Mouse (Mus musculus) large intestine, adult 2 months (tissue): ENCODE measurements at regions not wholly inside any gene's neighbourhood (a gene's known extent, or its start where the extent isn't known, plus 50 kb on each side); places are given as distances from the start of the nearest gene placed in this dataset.

Experiments
- DNase-seq: peaks from one replicate; pipeline ENCODE4 v3.0.0-alpha.2; 2012; ENCODE audit warnings: low read depth, low spot score
- WGBS: fragments of 180-500 bp; shearing (Covaris S2); methylation state at CpG from one replicate; pipeline ENCODE4 v1.1.7; 2018; 5-methylcytosine and 5-hydroxymethylcytosine counted together

GRCm38 (mm10) chr7:72711193-72712131 lies 405.1 kb upstream of the Mctp2 start:
- DNase-seq = no peak
- WGBS = 49% methylated on average over 8 of the region's 8 CpGs

- DNase-seq = no peak
- whole genome bisulfite sequencing = 62% methylated on average over 5 of the region's 5 CpGs
Observed at GRCm38 (mm10) chr7:72715401-72715800, 409.0 kb upstream of the Mctp2 start.

GRCm38 (mm10) chr7:72716051-72716450 lies 409.6 kb upstream of the Mctp2 start:
- WGBS = 29% methylated on average over 1 of the region's 1 CpGs
- no peak for DNase-seq

- 71% methylated on average over 9 of the region's 9 CpGs for WGBS
- DNase-seq = no peak
Observed at GRCm38 (mm10) chr7:72726214-72726854, 419.9 kb upstream of the Mctp2 start.

GRCm38 (mm10) chr7:72737792-72738191 lies 431.4 kb upstream of the Mctp2 start:
- WGBS = 48% methylated on average over 8 of the region's 8 CpGs

GRCm38 (mm10) chr7:72738324-72738944 lies 432.0 kb upstream of the Mctp2 start:
- DNase-seq = no peak
- 39% methylated on average over 13 of the region's 13 CpGs for WGBS

More at GRCm38 (mm10) chr7:72737792-72738191, 431.4 kb upstream of the Mctp2 start:
- DNase-seq = no peak

- WGBS = 55% methylated on average over 2 of the region's 2 CpGs
- no peak for DNase-seq
Observed at GRCm38 (mm10) chr7:72742376-72742775, 436.0 kb upstream of the Mctp2 start.

GRCm38 (mm10) chr7:72751501-72751917 lies 445.1 kb upstream of the Mctp2 start:
- DNase-seq = no peak
- 58% methylated on average over 10 of the region's 10 CpGs for WGBS

- no peak for DNase-seq
- 53% methylated on average over 3 of the region's 3 CpGs for WGBS
Observed at GRCm38 (mm10) chr7:72753053-72753559, 446.7 kb upstream of the Mctp2 start.

GRCm38 (mm10) chr7:72762711-72763110 lies 456.3 kb upstream of the Mctp2 start:
- 63% methylated on average over 1 of the region's 1 CpGs for WGBS
- no peak for DNase-seq

GRCm38 (mm10) chr7:72768705-72769104 lies 462.3 kb upstream of the Mctp2 start:
- 22% methylated on average over 4 of the region's 4 CpGs for WGBS
- no peak for DNase-seq

GRCm38 (mm10) chr7:72774031-72774770 lies 467.8 kb upstream of the Mctp2 start:
- WGBS = 62% methylated on average over 3 of the region's 3 CpGs

GRCm38 (mm10) chr7:72774771-72775119 lies 468.3 kb upstream of the Mctp2 start:
- no peak for DNase-seq
- WGBS = 62% methylated on average over 3 of the region's 3 CpGs

More at GRCm38 (mm10) chr7:72774031-72774770, 467.8 kb upstream of the Mctp2 start:
- DNase-seq = no peak

GRCm38 (mm10) chr7:72787306-72787705 lies 480.9 kb upstream of the Mctp2 start:
- 89% methylated on average over 1 of the region's 1 CpGs for WGBS

GRCm38 (mm10) chr7:72788261-72788660 lies 481.9 kb upstream of the Mctp2 start:
- 47% methylated on average over 2 of the region's 2 CpGs for WGBS
- no peak for DNase-seq

More at GRCm38 (mm10) chr7:72787306-72787705, 480.9 kb upstream of the Mctp2 start:
- DNase-seq = no peak

GRCm38 (mm10) chr7:72822142-72822541 lies 515.7 kb upstream of the Mctp2 start:
- DNase-seq = no peak
- WGBS = 84% methylated on average over 3 of the region's 3 CpGs

GRCm38 (mm10) chr7:72826597-72826996 lies 520.2 kb upstream of the Mctp2 start:
- no peak for DNase-seq
- 67% methylated on average over 3 of the region's 3 CpGs for WGBS

GRCm38 (mm10) chr7:72835423-72835822 lies 529.0 kb upstream of the Mctp2 start:
- 76% methylated on average over 1 of the region's 1 CpGs for WGBS
- no peak for DNase-seq

GRCm38 (mm10) chr7:72836026-72836425 lies 529.6 kb upstream of the Mctp2 start:
- 86% methylated on average over 4 of the region's 4 CpGs for WGBS
- DNase-seq = no peak
